Mouse (Mus musculus) liver, embryonic 16.5 days (tissue): ENCODE results near the gene Noxa1. TPM values are rescaled to one million over a fixed set of nuclear protein-coding genes. Genes with fewer than 3 reads are reported as not detected.

Experiments
- ATAC-seq: fragments of 200-750 bp; cut with Nextera tagmentation; 2 replicates; pipeline ENCODE4 v1.8.0; 2017; ENCODE audit warnings: low read depth, mild to moderate bottlenecking, moderate number of reproducible peaks, moderate library complexity
- H3K27ac ChIP-seq: fragments of 300-500 bp; sonication (generic); 2 replicates; pipeline ENCODE4 v1.5.1; 2014; ENCODE audit warnings: mild to moderate bottlenecking, low read length
- H3K27me3 ChIP-seq: fragments of 300-500 bp; sonication (generic); 2 replicates; pipeline ENCODE4 v1.6.1; 2014; ENCODE audit warnings: low read depth, low read length, mixed read lengths; ENCODE audit not compliant: control insufficient read depth, insufficient read depth
- H3K36me3 ChIP-seq: fragments of 300-500 bp; sonication (generic); 2 replicates; pipeline ENCODE4 v1.6.1; 2014; ENCODE audit warnings: mild to moderate bottlenecking; ENCODE audit not compliant: control insufficient read depth, insufficient read depth
- H3K4me1 ChIP-seq: fragments of 300-500 bp; sonication (generic); 2 replicates; pipeline ENCODE4 v1.6.1; 2014; ENCODE audit warnings: low read depth, low read length, mixed read lengths; ENCODE audit not compliant: control insufficient read depth
- H3K4me2 ChIP-seq: fragments of 300-500 bp; sonication (generic); 2 replicates; pipeline ENCODE4 v1.6.1; 2014; ENCODE audit warnings: low read depth, low read length, mixed read lengths
- H3K4me3 ChIP-seq: fragments of 300-500 bp; sonication (generic); 2 replicates; pipeline ENCODE4 v1.5.1; 2014; ENCODE audit warnings: low read depth, mild to moderate bottlenecking, low read length
- H3K9ac ChIP-seq: fragments of 300-500 bp; sonication (generic); 2 replicates; pipeline ENCODE4 v1.6.1; 2014; ENCODE audit warnings: low read depth, low read length
- H3K9me3 ChIP-seq: fragments of 300-500 bp; sonication (generic); replicated peaks from 2 replicates; pipeline ENCODE4 v1.6.1; 2016; ENCODE audit warnings: low read length; ENCODE audit not compliant: control insufficient read depth
- WGBS: fragments of 180-500 bp; shearing (Covaris S2); extraction: QIAGEN DNeasy Blood & Tissue Kit; methylation state at CpG from one replicate; pipeline ENCODE4 v1.1.7; 2014; ENCODE audit not compliant: insufficient replicate concordance; 5-methylcytosine and 5-hydroxymethylcytosine counted together
- polyA plus RNA-seq: library from polyadenylated mRNA; unstranded; fragments of >200 nt; fragmentation: Nextera tagmentation; extraction: Ambion mirVana; gene quantifications from 2 replicates; pipeline ENCODE4 v1.2.1, GENCODE M21; 2015

Noxa1 gene
- polyA plus RNA-seq, 1 experiment from 2014 or later, result 0.85 TPM

DNA sequence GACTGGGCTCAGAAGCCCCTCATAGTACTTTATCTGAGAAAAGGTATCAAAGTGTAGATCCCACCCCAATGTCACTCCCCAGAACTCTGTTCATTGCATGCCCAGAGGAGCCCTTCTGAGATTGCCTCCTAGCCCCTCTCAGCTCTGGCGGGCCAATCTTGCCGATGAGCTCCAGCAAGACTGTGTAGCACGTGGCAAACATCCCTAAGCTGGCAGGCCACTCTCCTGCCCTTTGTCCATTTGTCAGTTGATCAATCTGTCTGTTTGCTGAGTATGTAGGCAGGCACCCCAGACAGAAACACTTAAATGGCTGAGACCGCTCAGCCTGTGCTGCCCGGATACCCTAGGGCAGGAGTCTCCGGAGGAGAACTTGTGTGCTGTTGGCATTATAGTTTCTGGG is 30.2 kb upstream of the Noxa1 start:
- H3K9me3 ChIP-seq, result no peaks in the 10 kb centered on the region
- H3K4me3 ChIP-seq, result no peak overlapping the region
- no peak overlapping the region for H3K9ac ChIP-seq
- no peak overlapping the region for H3K4me2 ChIP-seq
- 72% methylated on average over 6 of the region's 6 CpGs for WGBS
- no peak overlapping the region for H3K27ac ChIP-seq
- peaks cover 4% of the 10 kb centered on the region for H3K4me1 ChIP-seq
- no peaks in the 10 kb centered on the region for H3K27me3 ChIP-seq
- H3K36me3 ChIP-seq, result no peaks in the 10 kb centered on the region
- peak; percentile 17; the same call in 1 of the 2 replicates for ATAC-seq

DNA sequence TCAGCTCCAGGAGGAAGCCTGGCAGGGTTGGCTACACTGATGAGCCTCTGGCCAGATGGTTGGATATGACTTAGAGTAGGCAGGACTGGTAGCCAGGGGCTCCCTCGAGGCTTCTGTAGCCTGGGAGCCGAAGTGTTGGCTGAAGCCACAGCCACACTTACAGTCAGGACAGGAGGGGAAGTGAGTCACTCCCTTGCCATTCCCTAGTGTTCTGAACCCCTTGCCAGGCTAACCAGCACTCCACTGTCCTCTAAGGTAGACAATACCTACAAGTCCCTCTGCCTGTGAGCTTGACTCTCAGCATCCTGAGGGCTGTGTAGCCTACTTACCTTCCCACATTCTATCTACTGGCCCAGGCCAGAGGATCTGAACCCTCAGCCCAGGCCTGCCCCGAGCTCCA is 29.5 kb upstream of the Noxa1 start:
- H3K4me1 ChIP-seq, result peaks cover 4% of the 10 kb centered on the region

GRCm38 (mm10) chr2:25123527-25123926 is 28.6 kb upstream of the Noxa1 start:
- H3K4me1 ChIP-seq, result peaks cover 4% of the 10 kb centered on the region
- no peak overlapping the region for H3K27ac ChIP-seq
- H3K27me3 ChIP-seq, result no peaks in the 10 kb centered on the region
- 33% methylated on average over 5 of the region's 5 CpGs for WGBS
- no peak overlapping the region for H3K9ac ChIP-seq
- no peaks in the 10 kb centered on the region for H3K36me3 ChIP-seq
- H3K4me2 ChIP-seq, result no peak overlapping the region
- no peaks in the 10 kb centered on the region for H3K9me3 ChIP-seq
- ATAC-seq, result no peak
- H3K4me3 ChIP-seq, result no peak overlapping the region

More for the DNA sequence above, 29.5 kb upstream of the Noxa1 start:
- H3K36me3 ChIP-seq, result no peaks in the 10 kb centered on the region
- ATAC-seq, result no peak
- no peak overlapping the region for H3K4me3 ChIP-seq
- no peaks in the 10 kb centered on the region for H3K27me3 ChIP-seq
- no peak overlapping the region for H3K9ac ChIP-seq
- 47% methylated on average over 3 of the region's 3 CpGs for WGBS
- no peaks in the 10 kb centered on the region for H3K9me3 ChIP-seq
- no peak overlapping the region for H3K4me2 ChIP-seq
- no peak overlapping the region for H3K27ac ChIP-seq

DNA sequence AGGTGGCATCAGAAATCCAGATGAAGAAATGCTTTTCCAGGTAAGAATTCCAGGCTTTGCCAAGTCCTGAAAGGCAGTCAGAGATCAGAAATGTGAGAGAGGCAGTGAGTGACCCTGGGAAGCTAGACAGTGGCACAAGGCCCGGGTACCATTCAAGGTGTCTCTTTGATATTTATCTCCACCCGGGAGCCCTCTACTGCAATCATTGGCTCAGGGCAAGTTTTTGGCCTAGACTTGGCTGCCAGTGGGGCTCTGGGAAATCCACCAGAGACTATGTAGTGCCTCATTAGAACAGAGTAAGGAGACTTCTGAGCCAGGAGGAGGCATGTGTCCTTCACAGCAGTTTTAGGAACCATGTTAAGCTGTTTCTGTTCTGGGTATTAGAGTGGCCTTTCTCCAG is 27.7 kb upstream of the Noxa1 start:
- Histone ChIP-seq H3K9me3 (no peaks in the 10 kb centered on the region), H3K27me3 (no peaks in the 10 kb centered on the region), H3K36me3 (no peaks in the 10 kb centered on the region), H3K4me2 (no peak overlapping the region), H3K4me1 (peaks cover 4% of the 10 kb centered on the region), H3K4me3 (no peak overlapping the region), H3K27ac (no peak overlapping the region), H3K9ac (no peak overlapping the region)
- 48% methylated on average over 2 of the region's 2 CpGs for WGBS
- ATAC-seq, result no peak

DNA sequence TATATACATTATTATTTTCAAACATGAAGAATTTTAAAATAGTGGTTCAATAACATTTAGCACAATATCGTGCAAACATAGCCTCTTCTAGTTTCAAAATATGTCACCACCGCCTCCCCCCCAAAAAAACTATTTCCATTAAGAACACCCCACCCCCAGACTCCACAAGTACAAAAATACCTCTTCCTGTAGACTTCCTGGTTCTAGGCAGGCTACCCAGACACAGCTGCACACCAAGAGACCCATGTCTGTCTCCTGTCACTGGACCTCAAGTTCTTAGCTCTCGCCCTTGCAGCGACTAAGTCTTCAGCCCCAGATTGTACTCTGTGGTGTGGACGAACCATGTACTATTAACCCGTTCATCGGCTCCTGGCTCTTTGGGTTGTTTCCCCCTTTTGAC is 26.0 kb upstream of the Noxa1 start:
- Histone ChIP-seq H3K36me3 (no peaks in the 10 kb centered on the region), H3K4me3 (no peak overlapping the region), H3K27ac (no peak overlapping the region), H3K9me3 (no peaks in the 10 kb centered on the region), H3K4me1 (peaks cover 5% of the 10 kb centered on the region), H3K27me3 (no peaks in the 10 kb centered on the region), H3K4me2 (no peak overlapping the region), H3K9ac (no peak overlapping the region)
- ATAC-seq, result no peak
- 32% methylated on average over 7 of the region's 7 CpGs for WGBS

- peak; percentile 79 for ATAC-seq
- 17% methylated on average over 2 of the region's 2 CpGs for WGBS
- Histone ChIP-seq H3K4me3 (no peak overlapping the region), H3K27me3 (no peaks in the 10 kb centered on the region), H3K9ac (peak overlapping the region; percentile 10; the same call in 1 of the 2 replicates), H3K4me2 (peak overlapping the region; percentile 27), H3K27ac (peak overlapping the region; percentile 60; the same call in 1 of the 2 replicates), H3K4me1 (peaks cover 24% of the 10 kb centered on the region), H3K9me3 (no peaks in the 10 kb centered on the region), H3K36me3 (no peaks in the 10 kb centered on the region)
Observed at GRCm38 (mm10) chr2:25115442-25115841, 20.5 kb upstream of the Noxa1 start.

DNA sequence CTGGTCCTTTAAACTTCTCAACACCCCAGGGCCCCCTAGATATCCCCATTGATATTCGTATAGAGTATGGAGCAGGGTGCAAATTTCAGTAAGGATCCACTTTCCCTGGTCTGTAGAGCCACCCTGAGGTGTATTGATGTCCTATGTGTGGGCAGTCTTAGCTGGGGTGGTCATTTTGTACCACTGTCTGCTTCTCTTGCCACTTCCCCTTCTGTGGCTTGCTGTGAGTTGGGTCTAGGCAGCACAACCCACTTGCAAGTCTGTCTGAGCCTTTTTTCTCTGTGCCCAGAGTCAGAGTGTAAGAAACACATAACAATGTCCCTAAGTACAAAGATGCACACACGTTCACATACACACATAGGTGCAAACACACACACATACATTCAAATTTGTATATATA is 19.4 kb upstream of the Noxa1 start:
- H3K27me3 ChIP-seq, result no peaks in the 10 kb centered on the region
- no peak overlapping the region for H3K4me3 ChIP-seq
- H3K9ac ChIP-seq, result no peak overlapping the region
- H3K36me3 ChIP-seq, result no peaks in the 10 kb centered on the region
- no peak overlapping the region for H3K27ac ChIP-seq
- peaks cover 26% of the 10 kb centered on the region for H3K4me1 ChIP-seq
- no peak for ATAC-seq
- WGBS, result 38% methylated on average over 2 of the region's 2 CpGs
- H3K9me3 ChIP-seq, result no peaks in the 10 kb centered on the region
- H3K4me2 ChIP-seq, result no peak overlapping the region

- WGBS, result 12% methylated on average over 9 of the region's 9 CpGs
- H3K36me3 ChIP-seq, result no peaks in the 10 kb centered on the region
- H3K4me2 ChIP-seq, result no peak overlapping the region; the same call in 1 of the 2 replicates
- ATAC-seq, result peak; percentile 71
- H3K4me1 ChIP-seq, result peaks cover 30% of the 10 kb centered on the region
- no peaks in the 10 kb centered on the region for H3K27me3 ChIP-seq
- H3K27ac ChIP-seq, result peak overlapping the region; percentile 65
- no peaks in the 10 kb centered on the region for H3K9me3 ChIP-seq
- H3K4me3 ChIP-seq, result no peak overlapping the region
- H3K9ac ChIP-seq, result no peak overlapping the region; the same call in 1 of the 2 replicates
Observed at GRCm38 (mm10) chr2:25111184-25111791, 16.3 kb upstream of the Noxa1 start.

DNA sequence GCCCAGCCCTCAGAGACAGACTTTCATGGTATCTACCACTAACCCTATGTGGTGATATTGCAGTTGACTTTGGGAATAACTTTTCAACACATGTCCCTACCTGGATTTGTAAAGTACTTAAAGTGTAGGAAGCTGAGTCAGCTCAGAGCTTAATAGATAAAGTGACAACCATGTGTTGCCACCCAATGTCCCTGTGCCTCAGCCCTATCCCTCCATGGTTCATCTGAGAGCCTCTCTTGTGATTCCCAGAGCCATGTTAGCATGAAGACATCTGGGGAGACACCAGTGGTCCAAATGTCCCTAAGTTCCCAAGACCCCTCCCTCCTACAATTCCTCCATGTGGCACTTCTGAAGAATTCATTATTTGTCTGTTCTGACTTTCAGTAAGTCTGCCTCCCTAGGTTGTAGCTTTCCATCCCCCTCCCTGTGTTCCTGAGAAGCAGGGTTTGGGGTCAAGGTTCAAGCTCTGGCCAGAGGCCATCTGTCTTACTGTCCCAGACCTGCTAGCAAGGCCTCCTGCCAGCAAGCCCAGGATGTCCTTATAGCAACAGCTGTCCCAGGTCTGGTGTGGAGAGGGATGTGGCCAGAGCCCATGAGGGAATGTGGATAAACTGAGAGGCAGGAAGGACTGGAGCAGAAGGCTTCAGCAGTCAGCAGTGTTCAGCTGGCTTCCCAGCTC is 15.7 kb upstream of the Noxa1 start:
- Histone ChIP-seq H3K4me1 (peaks cover 27% of the 10 kb centered on the region), H3K27ac (peak overlapping the region; percentile 65), H3K9me3 (no peaks in the 10 kb centered on the region), H3K4me2 (no peak overlapping the region; the same call in 1 of the 2 replicates), H3K27me3 (no peaks in the 10 kb centered on the region), H3K36me3 (no peaks in the 10 kb centered on the region), H3K4me3 (no peak overlapping the region), H3K9ac (no peak overlapping the region)
- ATAC-seq, result peak; percentile 30
